Mouse (Mus musculus) thymus, postnatal 0 days (tissue): Measurements from ENCODE around the gene Gpr146. TPM values are rescaled to one million over a fixed set of nuclear protein-coding genes. Genes with fewer than 3 reads are reported as not detected.

ENCODE experiments used
- DNase-seq: peaks from one replicate; pipeline ENCODE4 v3.0.0-alpha.2; 2015; ENCODE audit warnings: low spot score
- microRNA counts: library from miRNA; unstranded; fragments of <30 nt; microRNA quantifications from one replicate; lab custom pipeline; 2015
- microRNA-seq: library from miRNA; unstranded; fragments of <30 nt; microRNA quantifications from one replicate; pipeline ENCODE4, GENCODE M21; 2016; ENCODE audit warnings: borderline number of aligned reads
- polyA plus RNA-seq: library from polyadenylated mRNA; unstranded; fragments of >200 nt; fragmentation: Nextera tagmentation; extraction: Ambion mirVana; gene quantifications from 2 replicates; pipeline ENCODE4 v1.2.1, GENCODE M21; 2015

Gene Gpr146
- polyA plus RNA-seq, 1 experiment from 2014 or later, result 7.4 TPM

DNA sequence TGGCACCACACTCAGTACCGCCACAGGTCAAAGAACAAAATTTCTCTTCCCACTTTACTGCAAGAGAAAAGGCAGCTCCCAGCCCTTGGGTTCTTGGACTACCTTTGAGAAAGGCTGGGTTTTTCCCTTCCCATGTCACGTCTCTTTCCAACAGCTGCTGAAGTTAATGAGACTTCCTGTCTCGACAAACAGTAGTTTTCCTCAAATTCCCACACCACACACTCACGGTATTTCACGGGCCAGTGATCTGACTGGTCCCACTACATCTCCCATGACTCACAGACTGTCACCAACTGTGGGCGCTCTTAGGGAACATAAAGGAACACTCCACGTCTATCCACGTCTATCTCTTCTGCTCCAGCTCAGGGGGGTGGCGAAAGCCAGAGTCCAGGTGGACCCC lies 47.7 kb downstream of the Gpr146 start:
- DNase-seq, result no peak

DNA sequence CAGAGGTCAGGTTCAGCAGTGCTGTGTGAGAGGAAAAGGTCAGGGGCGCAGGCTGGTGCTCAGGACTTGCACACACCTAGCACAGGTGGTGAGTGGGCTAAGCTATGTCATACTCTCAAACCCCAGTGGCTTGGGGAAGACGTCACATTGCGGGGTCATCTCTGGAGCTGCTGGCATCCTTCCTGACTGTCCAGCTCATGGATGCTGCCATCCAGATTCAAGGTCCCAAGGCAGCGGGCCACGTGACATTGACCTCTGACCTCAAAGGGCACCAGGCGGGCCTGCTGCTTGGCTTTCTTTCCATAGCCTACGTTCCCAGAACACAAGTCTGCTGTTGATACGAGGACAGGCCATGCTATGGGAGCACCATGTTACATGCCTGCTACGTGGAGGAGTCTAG lies 49.5 kb downstream of the Gpr146 start:
- no peak for DNase-seq

DNA sequence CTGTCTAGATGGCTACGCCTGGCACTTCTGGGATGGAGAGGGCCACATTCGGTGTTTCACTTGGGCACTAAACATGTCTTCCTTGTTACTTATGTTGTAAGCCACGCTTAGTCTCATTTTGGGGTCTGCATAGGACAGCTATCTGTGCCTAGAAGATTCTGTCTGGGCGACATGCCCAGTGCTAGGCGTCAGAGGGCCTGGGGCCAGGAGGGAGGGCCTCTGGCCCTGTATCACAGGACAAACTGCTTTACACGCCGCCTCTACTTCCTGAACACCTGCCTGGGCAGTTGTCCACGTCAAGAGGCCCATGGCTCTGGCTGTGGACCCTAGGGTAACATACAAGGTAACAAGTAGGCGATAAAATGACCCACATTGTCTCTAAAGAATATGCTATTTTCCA lies 50.5 kb downstream of the Gpr146 start:
- no peak for DNase-seq

DNA sequence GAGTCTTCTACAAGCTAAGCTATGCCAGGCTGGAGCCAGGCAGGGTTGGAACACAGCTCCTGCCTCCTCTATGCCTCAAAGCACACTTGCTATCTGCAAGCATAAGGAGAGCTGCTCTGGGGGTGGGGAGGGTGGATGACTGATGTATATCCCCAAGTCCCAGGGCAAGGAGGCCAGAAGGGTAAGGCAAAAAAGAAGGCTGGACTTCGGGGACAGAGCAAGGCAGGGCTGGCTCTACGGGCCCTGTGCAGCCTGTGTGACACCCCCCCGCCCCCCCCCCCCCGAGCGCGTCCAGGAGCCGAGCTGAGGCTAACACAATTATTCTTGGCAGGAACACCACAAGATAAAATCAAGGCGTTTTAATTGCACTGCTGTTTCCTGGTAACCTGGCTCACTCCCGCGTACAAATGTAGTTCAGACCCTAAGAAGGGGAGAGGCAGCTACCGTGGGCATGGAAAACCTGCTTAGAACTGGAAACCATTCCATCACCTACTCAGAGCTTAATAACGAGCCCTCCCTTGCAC lies 52.4 kb downstream of the Gpr146 start:
- DNase-seq, result no peak

DNA sequence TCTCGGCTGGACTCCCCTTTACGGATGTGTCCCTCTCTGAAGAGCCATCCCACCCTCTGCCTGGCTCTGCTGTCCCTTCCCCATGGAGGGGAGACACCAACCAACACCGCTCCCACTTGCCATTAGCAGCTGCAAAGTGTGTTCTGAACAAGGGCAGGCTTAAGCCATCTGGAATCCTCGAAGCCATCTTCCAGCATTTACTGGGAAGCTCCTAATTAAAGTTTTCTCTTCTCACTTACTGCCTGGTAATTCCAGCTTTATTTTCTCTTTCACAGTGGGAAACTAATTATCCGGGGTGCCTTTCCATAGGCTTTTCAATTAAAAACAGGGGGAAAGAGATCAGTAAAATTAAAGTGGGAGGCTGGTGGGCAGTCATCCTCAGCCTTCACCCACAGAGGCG lies 54.8 kb downstream of the Gpr146 start:
- DNase-seq, result no peak

DNA sequence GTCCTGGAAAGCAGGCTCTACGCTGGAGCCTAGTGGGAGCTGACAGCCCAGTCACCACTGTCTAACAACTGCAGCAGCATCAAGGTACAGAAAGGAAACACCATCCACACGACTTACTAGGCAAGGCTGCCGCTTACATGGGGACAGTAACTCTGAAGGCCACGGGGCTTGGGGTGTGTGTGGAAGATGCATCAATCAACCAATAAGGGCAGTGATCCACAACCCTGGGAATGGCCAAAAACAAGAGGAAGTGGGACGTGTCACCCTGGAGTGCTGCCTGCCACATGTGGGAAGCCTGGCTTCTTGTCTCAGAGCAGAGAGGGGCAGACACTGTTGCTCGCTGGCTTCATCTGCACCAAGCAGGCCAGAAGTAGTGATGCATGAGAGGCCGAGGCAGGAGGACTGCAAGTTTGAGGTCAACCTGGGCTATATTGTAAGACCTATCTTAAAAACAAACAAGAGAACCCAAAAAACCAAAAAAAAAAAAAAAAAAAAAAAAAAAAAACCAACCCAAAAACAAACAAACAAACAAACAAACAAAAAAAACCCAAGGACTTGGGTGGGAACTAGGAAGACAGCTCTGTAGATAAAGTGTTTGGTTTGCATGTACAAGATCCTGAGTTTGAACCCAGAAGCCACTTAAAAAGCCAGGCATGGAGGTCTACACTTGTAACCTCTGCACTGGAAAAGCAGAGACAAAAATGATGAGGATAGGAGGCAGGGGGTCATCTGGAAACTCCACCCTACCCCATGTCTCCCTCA lies 55.4 kb downstream of the Gpr146 start:
- no peak for DNase-seq

DNA sequence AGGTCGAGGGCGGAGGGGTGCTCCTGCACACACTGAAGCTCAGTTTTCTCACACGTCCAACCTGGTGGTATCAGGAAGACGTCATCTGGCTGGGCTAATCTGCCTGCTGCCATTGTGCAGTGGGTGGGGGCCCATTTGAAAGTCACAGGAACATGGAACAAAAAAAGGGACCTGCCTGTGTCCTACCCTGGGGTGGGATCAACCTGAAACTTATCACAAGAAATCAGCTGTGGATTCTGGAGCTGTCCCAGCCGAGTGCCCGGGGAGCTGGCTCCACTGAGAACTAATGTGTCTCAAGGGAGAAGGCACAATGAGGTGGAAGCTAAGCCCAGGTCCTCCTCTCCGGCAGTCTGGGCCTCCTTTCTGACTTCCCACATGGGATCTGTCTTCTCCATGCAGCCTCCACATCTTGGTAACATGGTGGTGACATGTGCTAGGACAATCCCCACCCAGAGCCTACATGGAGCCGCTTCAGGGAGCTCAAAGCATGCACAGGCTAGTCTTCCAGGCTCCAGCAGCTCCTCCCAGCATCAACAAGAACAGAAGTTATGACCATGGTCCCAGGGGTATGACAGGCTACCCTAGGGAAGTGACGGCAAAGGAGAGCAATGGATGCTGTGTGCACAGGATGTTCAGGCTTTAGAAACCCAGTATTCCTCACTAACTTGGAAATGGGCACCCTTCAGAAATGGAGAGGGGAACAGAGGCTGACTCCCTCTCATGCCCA lies 56.5 kb downstream of the Gpr146 start:
- DNase-seq, result no peak

DNA sequence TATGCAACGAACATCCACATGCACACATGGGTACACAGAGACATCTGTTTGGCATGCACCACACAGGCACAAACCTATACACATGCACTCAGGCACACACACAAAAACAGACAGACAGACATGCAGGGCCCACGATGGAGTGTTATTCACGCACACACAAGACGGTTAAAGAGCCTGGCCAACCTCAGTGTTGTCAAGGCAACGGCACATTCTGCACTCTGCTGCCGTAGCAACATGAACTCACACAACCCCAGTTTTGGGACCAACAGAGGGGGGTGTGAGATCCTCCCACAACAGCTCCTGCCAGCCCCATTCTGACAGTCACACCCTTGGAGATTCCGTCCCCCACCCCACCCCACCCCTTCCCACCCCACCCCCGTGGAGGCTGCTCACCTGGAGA lies 57.4 kb downstream of the Gpr146 start:
- DNase-seq, result no peak

DNA sequence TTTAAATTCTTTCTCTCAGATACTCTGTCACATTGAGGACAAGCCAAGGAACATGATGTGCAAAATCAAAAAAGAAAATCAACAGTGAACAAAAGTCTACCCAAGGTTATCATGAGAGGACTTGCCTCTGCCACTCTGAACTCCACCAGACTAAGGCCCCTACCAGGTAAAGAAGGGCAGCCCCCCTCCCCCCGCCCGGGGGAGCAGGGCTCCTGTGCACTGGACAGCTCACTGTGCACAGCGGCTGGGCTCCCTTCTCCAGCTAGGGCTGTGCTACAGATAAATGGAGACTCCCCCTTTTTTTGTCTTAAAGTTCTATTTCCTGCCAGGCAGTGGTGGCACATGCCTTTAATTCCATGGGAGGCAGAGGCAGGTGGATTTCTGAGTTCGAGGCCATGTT lies 60.3 kb downstream of the Gpr146 start:
- no peak for DNase-seq

DNA sequence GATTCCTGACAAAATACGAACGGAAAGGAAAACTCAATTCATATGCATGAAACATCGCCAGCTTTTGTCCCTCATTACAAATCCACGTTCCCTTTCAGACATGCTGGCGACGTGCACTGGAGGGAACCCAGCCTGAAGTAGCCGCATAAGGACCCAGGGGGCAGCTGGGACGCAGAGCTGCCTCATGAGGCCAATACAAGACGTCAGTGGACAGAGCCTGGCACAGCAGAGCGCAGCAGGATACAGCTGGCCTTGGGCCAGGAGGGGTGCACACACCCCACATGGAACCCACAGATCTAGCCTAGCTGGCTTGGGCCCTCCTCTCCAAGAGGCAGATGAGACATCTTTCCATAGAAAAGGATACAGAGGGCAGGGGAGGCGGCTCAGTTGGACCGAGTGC lies 60.9 kb downstream of the Gpr146 start:
- DNase-seq, result no peak

DNA sequence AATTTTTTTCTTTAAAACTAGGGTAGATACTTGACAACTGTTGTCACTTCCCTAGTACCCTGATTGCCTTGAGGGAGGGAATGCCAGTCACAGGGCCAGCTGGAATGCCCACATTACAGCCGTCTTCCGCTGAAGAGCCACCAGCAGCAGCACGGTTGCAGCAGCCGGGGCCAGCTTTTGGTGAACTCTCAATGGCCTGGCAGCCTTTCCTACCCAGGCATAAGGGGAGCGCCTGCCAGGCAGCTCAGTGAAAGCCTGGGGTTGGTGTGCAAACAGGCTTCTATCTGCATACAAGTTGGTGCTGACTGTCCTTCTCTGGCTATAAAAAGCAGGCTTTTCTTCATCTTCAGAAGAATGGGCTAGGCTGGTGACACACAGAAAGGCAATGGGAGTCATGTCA lies 63.0 kb downstream of the Gpr146 start:
- no peak for DNase-seq

DNA sequence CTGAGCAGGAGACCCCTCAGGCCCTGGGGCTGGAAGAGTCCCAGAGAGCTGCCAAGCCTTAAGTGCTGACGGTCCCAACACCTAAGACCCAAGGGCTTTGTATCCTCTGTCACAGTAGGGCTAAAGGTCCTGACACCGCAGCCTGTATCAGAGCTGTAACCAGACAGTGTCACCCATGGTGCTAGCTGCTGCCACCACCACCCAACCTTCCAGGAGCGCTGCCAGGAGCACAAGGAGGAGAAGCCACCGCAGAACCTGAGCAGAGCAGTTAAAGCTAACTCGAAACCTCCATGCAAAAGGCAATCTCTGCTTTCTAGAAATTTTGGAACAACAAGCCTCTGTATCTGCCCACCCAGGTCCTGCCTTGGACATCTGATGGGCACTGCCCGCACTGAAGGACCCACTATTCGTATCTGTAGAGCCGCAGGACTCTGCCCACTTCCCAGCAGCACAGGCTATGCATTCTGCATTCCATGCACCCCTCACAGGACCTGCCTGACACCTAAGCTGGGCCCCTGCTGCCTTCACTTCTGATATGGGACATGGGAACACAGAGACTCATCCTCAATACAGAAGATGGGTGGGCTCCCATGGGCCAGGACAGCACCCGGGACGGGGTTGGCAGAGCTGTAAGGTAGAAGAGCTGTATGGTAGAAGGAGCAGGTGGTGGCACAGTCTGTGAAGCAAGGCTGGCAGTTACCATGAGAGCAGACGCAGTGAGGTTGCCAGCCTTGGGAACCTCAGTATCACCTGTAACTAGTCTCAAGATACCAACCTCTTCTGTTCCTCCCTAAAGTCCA lies 63.6 kb downstream of the Gpr146 start:
- DNase-seq, result no peak

DNA sequence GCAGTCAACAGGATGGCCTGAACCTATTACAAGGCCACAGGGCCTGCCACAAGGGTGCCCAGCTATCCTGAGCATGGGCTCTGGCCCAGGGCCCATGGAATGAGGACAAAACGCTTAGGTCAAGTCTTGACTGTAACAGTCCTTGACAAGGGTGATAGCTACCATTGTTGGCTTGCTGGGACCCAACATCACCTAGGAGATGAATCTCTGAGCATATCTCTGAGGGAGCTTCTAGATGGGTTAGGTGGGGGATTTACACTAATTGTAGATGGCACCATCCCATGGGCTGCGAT lies 64.2 kb downstream of the Gpr146 start:
- DNase-seq, result no peak

DNA sequence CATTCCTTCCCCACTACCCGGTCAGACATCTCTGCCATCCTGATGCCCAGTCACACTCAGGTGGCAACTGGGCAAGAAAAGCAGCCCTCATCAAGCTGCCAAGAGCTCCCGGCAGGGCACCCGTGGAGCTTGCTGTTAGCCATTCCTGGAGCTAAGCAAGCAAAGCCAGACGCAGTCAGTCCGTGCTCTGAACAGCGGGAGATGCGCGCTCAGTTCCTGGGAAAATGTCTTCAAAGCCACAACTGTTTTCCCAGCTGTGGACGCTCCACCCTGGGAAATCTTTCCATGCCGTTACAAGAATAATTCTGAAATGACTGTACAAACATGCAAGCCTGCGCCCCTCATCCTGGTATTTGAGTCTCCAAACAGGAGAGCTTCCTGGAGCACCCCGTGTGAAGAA lies 64.9 kb downstream of the Gpr146 start:
- no peak for DNase-seq

DNA sequence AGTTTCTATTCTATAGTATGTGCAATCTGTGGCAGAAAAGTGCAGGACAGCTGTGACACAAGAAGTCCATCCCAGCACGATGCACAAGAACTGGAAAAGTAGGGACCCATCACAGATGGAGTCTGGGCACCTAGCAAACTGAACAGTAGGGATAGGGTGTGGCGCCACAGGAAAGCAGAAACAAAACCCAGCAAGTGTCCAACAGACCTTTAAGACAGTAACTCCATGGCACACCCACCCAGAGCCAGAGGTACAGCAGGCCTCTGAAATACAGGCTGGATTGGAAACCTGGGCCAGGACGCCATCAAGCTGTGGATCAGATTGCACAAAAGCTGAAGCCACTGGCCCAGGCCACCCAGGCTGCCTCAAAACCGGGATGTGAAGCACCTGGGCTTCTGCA lies 65.5 kb downstream of the Gpr146 start:
- DNase-seq, result no peak

DNA sequence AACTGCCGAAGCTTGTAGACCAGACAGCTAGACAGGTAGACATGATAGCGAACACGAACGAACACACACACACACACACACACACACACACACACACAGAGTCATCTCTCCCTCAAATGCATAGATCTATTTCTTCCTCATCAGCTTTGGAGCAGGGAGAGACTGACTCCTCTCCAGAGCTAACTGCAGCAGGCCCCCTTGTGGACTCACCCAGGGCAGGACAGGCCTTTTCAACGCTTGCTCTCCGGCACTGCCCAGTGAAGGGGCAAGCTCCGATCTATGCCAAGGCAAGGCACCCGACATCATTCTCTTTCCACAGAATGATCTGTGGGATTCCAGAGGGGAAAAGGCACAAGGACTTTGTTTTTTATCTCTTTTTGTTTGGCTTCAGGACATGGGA lies 67.8 kb downstream of the Gpr146 start:
- no peak for DNase-seq

MicroRNAs within 50 kb of the gene (microRNA counts, 519-probe panel; counts per million panel counts)
- microRNA mmu-miR-339-3p (lab: Ali Mortazavi, UCI), result 473 counts per million, percentile 71 among the panel's probes with 10 or more counts
- 473 counts per million, percentile 71 among the panel's probes with 10 or more counts for microRNA mmu-miR-339-5p (lab: Ali Mortazavi, UCI)

Small RNAs within 50 kb of the gene (microRNA-seq; reads per million reads assigned to microRNA genes)
- 455 reads per million, percentile 62 among the genes with 10 or more reads in this experiment for gene Mir339

Other genes with a start within 250 kb of the Gpr146 start
- 2.4 and 3.5 TPM in 2 replicates for gene Prkar1b, start 227.7 kb upstream of the Gpr146 start, polyA plus RNA-seq
- 3.4 and 4.1 TPM in 2 replicates for gene Dnaaf5, start 227.5 kb upstream of the Gpr146 start, polyA plus RNA-seq
- gene Sun1, start 177.1 kb upstream of the Gpr146 start, polyA plus RNA-seq, result 19.0 and 19.4 TPM in 2 replicates
- 184 and 200 TPM in 2 replicates for gene Get4, start 125.4 kb upstream of the Gpr146 start, polyA plus RNA-seq
- 3.1 TPM in 2 replicates for gene Adap1, start 52.1 kb upstream of the Gpr146 start, polyA plus RNA-seq
- gene Cox19, start 26.3 kb upstream of the Gpr146 start, polyA plus RNA-seq, result 110 and 112 TPM in 2 replicates
- not detected in 2 replicates for gene Cyp2w1, start 25.1 kb upstream of the Gpr146 start, polyA plus RNA-seq
- gene C130050O18Rik, start 27.6 kb downstream of the Gpr146 start, polyA plus RNA-seq, result 0.54 and 0.79 TPM in 2 replicates
- gene Gper1, start 45.5 kb downstream of the Gpr146 start, polyA plus RNA-seq, result 5.2 and 6.1 TPM in 2 replicates
- 19.6 and 19.9 TPM in 2 replicates for gene 3110082I17Rik, start 82.8 kb downstream of the Gpr146 start, polyA plus RNA-seq
- 4.7 and 4.8 TPM in 2 replicates for gene Zfand2a, start 106.9 kb downstream of the Gpr146 start, polyA plus RNA-seq
- gene Uncx, start 165.8 kb downstream of the Gpr146 start, polyA plus RNA-seq, result 0.06 and 0.17 TPM in 2 replicates